Mouse (Mus musculus) hindbrain, embryonic 14.5 days (tissue): ENCODE results near the gene a. TPM values are rescaled to one million over a fixed set of nuclear protein-coding genes. Genes with fewer than 3 reads are reported as not detected.
"Not testable (repeated sequence)": the region's sequence is repeated elsewhere in the genome, so short reads cannot be mapped to it uniquely, and the experiment has no call there.

Experiments used
- ATAC-seq: fragments of 200-750 bp; cut with Nextera tagmentation; 2 replicates; pipeline ENCODE4 v1.8.0; 2017; ENCODE audit warnings: moderate number of reproducible peaks, mild to moderate bottlenecking, moderate TSS enrichment, moderate library complexity; ENCODE audit not compliant: low FRiP score
- DNase-seq: peaks from one replicate; pipeline ENCODE4 v3.0.0-alpha.2; 2015; ENCODE audit warnings: low spot score
- H3K27ac ChIP-seq: fragments of 300-500 bp; sonication (generic); 2 replicates; pipeline ENCODE4 v1.5.1; 2014; ENCODE audit warnings: mild to moderate bottlenecking, moderate library complexity
- H3K27me3 ChIP-seq: fragments of 300-500 bp; sonication (generic); 2 replicates; pipeline ENCODE4 v1.6.1; 2014; ENCODE audit warnings: mild to moderate bottlenecking, low read length, mixed read lengths; ENCODE audit not compliant: control insufficient read depth, insufficient read depth
- H3K36me3 ChIP-seq: fragments of 300-500 bp; sonication (generic); replicated peaks from 2 replicates; pipeline ENCODE4 v1.6.1; 2014; ENCODE audit not compliant: control insufficient read depth, insufficient read depth
- H3K4me1 ChIP-seq: fragments of 300-500 bp; sonication (generic); replicated peaks from 2 replicates; pipeline ENCODE4 v1.6.1; 2014; ENCODE audit warnings: antibody characterized with exemption, low read length, mixed read lengths; ENCODE audit not compliant: control insufficient read depth, insufficient read depth
- H3K4me2 ChIP-seq: fragments of 300-500 bp; sonication (generic); replicated peaks from 2 replicates; pipeline ENCODE4 v1.6.1; 2014; ENCODE audit warnings: mild to moderate bottlenecking, moderate library complexity
- H3K4me3 ChIP-seq: fragments of 300-500 bp; sonication (generic); replicated peaks from 2 replicates; pipeline ENCODE4 v1.5.1; 2014; ENCODE audit warnings: mild to moderate bottlenecking, low read length
- H3K9ac ChIP-seq: fragments of 300-500 bp; sonication (generic); 2 replicates; pipeline ENCODE4 v1.6.1; 2014
- H3K9me3 ChIP-seq: fragments of 300-500 bp; sonication (generic); 2 replicates; pipeline ENCODE4 v1.6.1; 2016; ENCODE audit warnings: low read length; ENCODE audit not compliant: control insufficient read depth
- WGBS: fragments of 180-500 bp; shearing (Covaris S2); extraction: QIAGEN DNeasy Blood & Tissue Kit; methylation state at CpG from one replicate; pipeline ENCODE4 v1.1.7; 2014; 5-methylcytosine and 5-hydroxymethylcytosine counted together
- polyA plus RNA-seq: library from polyadenylated mRNA; unstranded; fragments of >200 nt; fragmentation: Nextera tagmentation; extraction: Ambion mirVana; gene quantifications from 2 replicates; pipeline ENCODE4 v1.2.1, GENCODE M21; 2014

a gene
- polyA plus RNA-seq, 1 experiment from 2014 or later = 1.3 TPM

DNA sequence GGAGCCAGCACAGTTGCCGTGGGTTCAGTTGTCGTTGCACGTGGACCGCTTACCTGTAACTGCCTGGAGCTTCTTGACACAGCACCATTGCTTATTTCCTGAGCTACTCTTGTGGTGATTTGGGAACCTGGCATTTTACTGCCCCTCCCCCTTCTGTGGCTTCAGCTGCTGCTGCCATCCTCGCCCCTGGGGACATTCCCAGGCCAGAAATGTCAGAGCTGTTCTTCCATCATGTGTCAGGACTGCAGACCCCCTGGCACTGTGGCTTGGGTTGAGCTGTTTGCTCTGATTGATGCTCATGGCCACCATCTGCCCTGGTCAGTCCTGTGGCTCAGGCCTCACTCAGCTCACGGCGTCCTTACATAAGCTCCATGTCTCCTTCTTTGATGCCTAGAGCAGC lies 129.7 kb downstream of the a start:
- no peak overlapping the region for H3K4me2 ChIP-seq
- WGBS = 78% methylated on average over 7 of the region's 7 CpGs
- H3K4me1 ChIP-seq = no peaks in the 10 kb centered on the region
- ATAC-seq (no peak), DNase-seq (no peak)
- H3K9me3 ChIP-seq = no peaks in the 10 kb centered on the region
- no peak overlapping the region for H3K4me3 ChIP-seq
- H3K27ac ChIP-seq = no peak overlapping the region
- no peaks in the 10 kb centered on the region for H3K36me3 ChIP-seq
- no peak overlapping the region for H3K9ac ChIP-seq
- H3K27me3 ChIP-seq = no peaks in the 10 kb centered on the region

DNA sequence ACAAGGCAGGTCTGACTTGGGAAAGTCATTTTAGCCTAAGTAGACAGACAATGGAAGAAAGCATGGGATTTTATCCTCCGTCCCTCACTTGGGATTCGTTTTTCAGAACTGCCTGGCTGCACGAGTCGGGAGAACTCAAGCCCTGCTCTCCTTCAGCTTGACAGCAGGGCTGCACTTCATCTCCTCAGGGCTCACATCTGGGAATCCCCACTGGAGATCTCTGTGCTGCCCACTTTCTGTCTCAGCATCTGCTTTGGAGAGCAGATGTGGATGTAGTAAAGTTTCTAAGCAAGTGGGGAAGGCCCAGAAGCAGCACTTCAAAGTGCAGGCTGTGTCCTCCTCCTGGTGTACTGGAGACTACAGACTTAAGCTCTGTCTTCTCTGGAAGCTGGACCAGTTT lies 130.9 kb downstream of the a start:
- DNase-seq, H3K4me3 ChIP-seq, H3K27me3 ChIP-seq, H3K9me3 ChIP-seq, H3K4me2 ChIP-seq, H3K36me3 ChIP-seq, H3K4me1 ChIP-seq, H3K27ac ChIP-seq, ATAC-seq, H3K9ac ChIP-seq: not testable (repeated sequence)
- no CpG with 5 or more reads among the region's 4 CpGs for WGBS

DNA sequence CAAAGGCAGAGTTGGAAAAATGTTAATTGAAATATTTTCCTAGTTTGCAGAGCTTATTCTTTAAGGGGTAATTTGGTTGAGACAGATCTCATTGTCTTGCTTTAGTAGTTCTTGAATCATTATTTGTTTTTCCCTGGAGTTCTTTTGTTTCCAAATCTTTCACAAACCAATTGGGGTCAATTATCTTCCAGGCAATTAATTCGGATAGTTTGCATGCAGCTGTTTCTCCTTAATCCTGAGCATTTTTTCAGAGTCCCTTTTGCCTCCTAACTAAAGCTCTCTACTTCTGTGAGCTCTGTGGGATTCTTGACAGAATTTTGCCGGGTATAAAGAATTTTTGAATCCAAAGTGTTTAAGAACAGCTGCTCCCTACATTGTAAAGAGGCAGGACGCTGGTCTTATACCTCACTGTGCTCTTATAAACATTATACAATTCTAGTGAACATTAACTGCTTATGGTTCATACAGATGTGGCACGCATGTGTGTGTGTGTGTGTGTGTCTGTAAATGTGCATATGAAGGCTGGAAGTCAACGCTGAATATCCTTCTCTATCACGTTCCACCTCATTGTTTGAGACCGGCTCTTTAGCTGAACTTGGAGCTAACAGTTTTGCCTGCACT lies 134.3 kb downstream of the a start:
- 47% methylated on average over 7 of the region's 7 CpGs for WGBS
- H3K27me3 ChIP-seq = no peaks in the 10 kb centered on the region; the same call in 1 of the 2 replicates
- H3K36me3 ChIP-seq = no peaks in the 10 kb centered on the region
- no peak overlapping the region for H3K4me3 ChIP-seq
- DNase-seq (no peak), ATAC-seq (no peak)
- no peaks in the 10 kb centered on the region for H3K4me1 ChIP-seq
- no peak overlapping the region for H3K9ac ChIP-seq
- no peak overlapping the region for H3K4me2 ChIP-seq
- H3K9me3 ChIP-seq = no peaks in the 10 kb centered on the region
- H3K27ac ChIP-seq = no peak overlapping the region

DNA sequence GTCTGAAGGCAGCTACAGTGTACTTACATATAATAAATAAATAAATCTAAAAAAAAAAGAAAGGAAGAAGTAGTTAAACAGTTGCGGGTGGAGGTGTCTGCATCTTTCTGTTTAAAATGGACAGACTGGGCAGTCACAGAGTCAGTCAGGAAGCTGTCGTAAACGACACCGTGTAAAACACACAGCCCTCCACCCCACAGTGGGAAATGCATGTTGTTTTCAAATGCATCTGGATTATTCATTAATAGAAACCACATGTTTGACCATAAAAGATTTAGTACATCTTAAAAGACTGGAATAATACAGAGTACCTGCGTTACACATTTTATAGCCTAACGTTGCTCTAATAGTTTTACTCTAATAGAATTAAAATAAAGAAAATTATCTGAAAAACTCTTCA lies 135.6 kb downstream of the a start:
- Histone ChIP-seq H3K27me3 (no peaks in the 10 kb centered on the region; the same call in 1 of the 2 replicates), H3K27ac (no peak overlapping the region), H3K4me2 (no peak overlapping the region), H3K4me3 (no peak overlapping the region), H3K36me3 (no peaks in the 10 kb centered on the region), H3K9me3 (no peaks in the 10 kb centered on the region), H3K4me1 (no peaks in the 10 kb centered on the region), H3K9ac (no peak overlapping the region)
- ATAC-seq (no peak), DNase-seq (no peak)
- WGBS = 90% methylated on average over 6 of the region's 6 CpGs

DNA sequence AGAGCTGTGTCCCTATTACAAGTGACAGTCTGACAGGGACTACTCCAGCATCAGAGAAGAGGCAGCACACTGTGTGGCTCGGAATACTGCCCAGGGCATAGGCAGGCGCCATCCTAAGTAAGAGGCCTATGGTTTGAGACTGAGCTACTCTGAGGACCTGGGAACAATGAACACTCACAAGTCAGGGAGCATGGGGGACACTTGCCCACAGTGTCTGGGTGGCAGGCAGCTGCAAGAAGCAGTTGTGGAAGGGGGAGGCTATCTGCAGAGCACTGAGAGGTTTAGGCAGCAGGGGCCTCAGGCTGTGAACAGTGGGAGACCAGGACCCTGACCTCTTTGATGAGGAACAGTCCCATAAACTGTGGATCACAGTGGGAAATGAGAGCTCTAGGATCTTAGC lies 137.1 kb downstream of the a start:
- ATAC-seq = no peak
- 54% methylated on average over 2 of the region's 2 CpGs for whole genome bisulfite sequencing
- H3K9ac ChIP-seq = no peak overlapping the region
- H3K4me2 ChIP-seq = no peak overlapping the region
- DNase-seq = no peak
- no peak overlapping the region for H3K4me3 ChIP-seq
- H3K9me3 ChIP-seq = no peaks in the 10 kb centered on the region
- H3K27me3 ChIP-seq = no peaks in the 10 kb centered on the region; the same call in 1 of the 2 replicates
- H3K36me3 ChIP-seq = no peaks in the 10 kb centered on the region
- H3K27ac ChIP-seq = no peak overlapping the region
- H3K4me1 ChIP-seq = no peaks in the 10 kb centered on the region

DNA sequence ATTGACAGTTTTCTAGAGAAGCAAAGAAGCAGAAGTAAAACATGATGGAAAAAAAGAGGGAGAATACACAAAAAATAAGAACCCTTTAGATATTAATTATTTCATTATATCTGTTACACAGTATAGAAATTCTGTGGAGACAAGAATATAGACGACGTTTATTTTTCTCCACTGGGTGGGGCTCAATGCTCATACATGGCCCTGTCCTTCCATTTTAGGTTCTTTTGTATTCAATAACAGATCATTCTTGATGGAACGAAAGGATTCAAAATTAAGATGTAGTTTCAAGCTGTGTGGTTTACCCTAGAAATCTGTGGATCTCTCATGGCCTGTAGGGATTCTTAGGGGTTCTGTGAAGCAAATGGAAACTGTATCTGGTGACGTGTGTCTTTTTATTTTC lies 142.7 kb downstream of the a start:
- Histone ChIP-seq H3K27ac (no peak overlapping the region), H3K9me3 (no peaks in the 10 kb centered on the region), H3K4me2 (no peak overlapping the region), H3K9ac (no peak overlapping the region), H3K36me3 (no peaks in the 10 kb centered on the region), H3K4me1 (no peaks in the 10 kb centered on the region), H3K4me3 (no peak overlapping the region), H3K27me3 (no peaks in the 10 kb centered on the region; the same call in 1 of the 2 replicates)
- DNase-seq (peak; percentile 53), ATAC-seq (no peak)
- 72% methylated on average over 4 of the region's 4 CpGs for WGBS

DNA sequence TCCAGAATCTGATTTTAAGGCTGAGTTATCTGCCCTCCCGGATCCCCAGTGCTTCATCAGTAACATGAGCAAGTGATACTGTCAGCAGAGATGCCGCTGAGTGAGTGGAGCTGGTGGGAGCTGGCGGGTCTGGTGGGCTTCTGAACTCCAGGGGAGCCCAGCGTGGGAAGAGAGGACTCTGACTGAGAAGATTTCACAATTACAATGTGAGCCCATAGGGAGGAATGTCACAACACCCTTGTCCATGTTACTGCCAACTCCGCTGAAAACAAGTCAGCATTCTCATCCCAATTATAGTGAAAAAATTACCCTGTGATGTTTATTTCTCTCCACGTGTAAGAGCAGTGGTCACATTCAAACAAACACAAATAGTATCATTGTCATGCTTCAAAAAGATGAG lies 144.9 kb downstream of the a start:
- Histone ChIP-seq H3K4me2 (no peak overlapping the region), H3K36me3 (no peaks in the 10 kb centered on the region), H3K4me3 (no peak overlapping the region), H3K27me3 (no peaks in the 10 kb centered on the region), H3K9me3 (no peaks in the 10 kb centered on the region), H3K4me1 (no peaks in the 10 kb centered on the region), H3K27ac (no peak overlapping the region), H3K9ac (no peak overlapping the region)
- WGBS = 75% methylated on average over 6 of the region's 6 CpGs
- no peak for ATAC-seq
- DNase-seq = no peak

DNA sequence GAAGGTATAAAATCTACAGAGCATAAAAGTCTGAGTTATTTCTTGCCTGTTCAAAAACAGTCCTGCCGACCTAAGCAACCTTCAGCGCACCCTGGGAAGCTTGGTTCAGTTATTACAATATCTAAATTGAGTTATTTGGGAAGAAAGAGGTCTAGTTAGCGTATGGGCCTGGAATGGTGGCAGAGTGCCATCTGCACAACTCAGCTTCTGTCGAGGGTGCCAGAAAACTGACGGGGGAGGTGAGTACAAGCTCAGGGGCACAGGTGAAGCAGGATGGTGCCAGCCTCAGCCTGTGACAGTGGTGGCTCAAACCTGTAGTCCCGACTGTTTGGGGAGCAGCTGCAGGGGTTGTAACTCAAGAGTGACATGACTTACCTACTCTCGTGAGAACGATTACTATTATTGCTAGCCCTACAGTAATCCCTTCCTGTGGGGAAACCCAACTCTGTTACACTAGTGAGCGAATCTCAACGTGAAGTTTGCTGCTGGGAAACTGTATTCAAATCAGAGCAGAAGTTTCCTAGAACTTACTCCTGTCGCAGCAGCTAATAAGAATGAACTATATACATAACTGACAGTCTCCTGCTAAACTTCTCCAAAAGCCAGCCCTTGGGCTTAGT lies 145.4 kb downstream of the a start:
- Histone ChIP-seq H3K4me3 (no peak overlapping the region), H3K9me3 (no peaks in the 10 kb centered on the region), H3K36me3 (no peaks in the 10 kb centered on the region), H3K4me2 (no peak overlapping the region), H3K27ac (no peak overlapping the region), H3K27me3 (no peaks in the 10 kb centered on the region), H3K9ac (no peak overlapping the region), H3K4me1 (no peaks in the 10 kb centered on the region)
- no peak for ATAC-seq
- 76% methylated on average over 11 of the region's 11 CpGs for WGBS
- DNase-seq = no peak

DNA sequence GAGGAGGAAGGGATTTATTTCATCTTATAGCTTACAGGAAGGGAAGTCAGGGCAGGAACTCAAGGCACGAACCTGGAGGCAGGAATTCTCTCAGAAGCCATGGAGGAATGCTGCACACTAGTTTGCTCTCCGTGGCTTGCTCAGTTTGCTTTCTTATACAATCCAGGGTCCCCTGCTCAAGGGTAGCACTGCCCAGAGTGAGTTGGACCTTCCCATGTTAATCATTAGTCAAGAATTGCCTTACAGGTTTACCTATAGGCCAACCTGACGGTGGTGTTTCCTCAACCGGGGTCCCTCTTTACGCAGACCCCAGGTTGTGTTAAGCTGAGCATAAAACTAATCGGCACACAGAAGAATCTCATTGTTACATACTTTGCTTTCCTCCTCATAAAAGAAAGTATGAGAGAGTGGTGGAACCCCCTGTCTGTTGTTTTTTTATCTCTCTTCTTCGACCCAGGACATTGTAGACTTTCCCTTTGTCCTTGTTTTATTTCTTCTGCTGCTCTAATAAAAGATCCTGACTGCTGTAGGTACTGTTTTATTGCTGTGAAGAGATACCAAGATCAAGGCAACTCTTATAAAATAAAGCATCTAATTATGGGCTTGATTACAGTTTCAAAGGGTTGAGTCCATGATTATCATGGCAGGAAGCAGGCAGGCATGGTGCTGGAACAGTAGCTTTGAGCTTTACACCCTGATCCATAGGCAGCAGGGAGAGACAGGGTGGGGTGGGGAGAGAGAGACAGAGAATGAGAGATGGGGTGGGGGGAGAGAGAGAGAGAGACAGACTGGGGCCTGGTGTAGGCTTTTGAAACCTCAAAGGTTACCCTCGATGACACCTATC lies 146.6 kb downstream of the a start:
- Histone ChIP-seq H3K27me3 (no peaks in the 10 kb centered on the region), H3K4me3 (no peak overlapping the region), H3K27ac (no peak overlapping the region), H3K4me1 (no peaks in the 10 kb centered on the region), H3K4me2 (no peak overlapping the region), H3K9me3 (no peaks in the 10 kb centered on the region), H3K36me3 (no peaks in the 10 kb centered on the region), H3K9ac (no peak overlapping the region)
- 87% methylated on average over 8 of the region's 8 CpGs for WGBS
- ATAC-seq = no peak
- no peak for DNase-seq
